Mouse (Mus musculus): ENCODE measurements around the gene Rufy3. TPM values are rescaled to one million over a fixed set of nuclear protein-coding genes. Genes with fewer than 3 reads are reported as not detected.

Rufy3 gene
- total RNA-seq, 2 experiments from 2014 or later = 284 to 286 TPM

GRCm38 (mm10) chr5:88679341-88679740 lies 114.5 kb downstream of the Rufy3 start:
- DNase-seq = no peak
- intact Hi-C loops (cut with DNase I) = no loop called here

- no peak for DNase-seq
- intact Hi-C loops (cut with DNase I) = no loop called here
Observed at GRCm38 (mm10) chr5:88680567-88680966, 115.7 kb downstream of the Rufy3 start.

GRCm38 (mm10) chr5:88683706-88684105 lies 118.9 kb downstream of the Rufy3 start:
- DNase-seq = no peak
- intact Hi-C loops (cut with DNase I) = no loop called here

- no peak for DNase-seq
- intact Hi-C loops (cut with DNase I) = no loop called here
Observed at GRCm38 (mm10) chr5:88684226-88684625, 119.4 kb downstream of the Rufy3 start.

GRCm38 (mm10) chr5:88685306-88685705 lies 120.5 kb downstream of the Rufy3 start:
- intact Hi-C loops (cut with DNase I) = loop anchor here (5.0 kb wide), 1 partner anchor 37 kb away; the partner anchor contains the start of gene Mob1b
- DNase-seq = no peak

GRCm38 (mm10) chr5:88685745-88686299 lies 121.0 kb downstream of the Rufy3 start:
- DNase-seq = no peak
- intact Hi-C loops (cut with DNase I) = loop anchor here (5.0 kb wide), 1 partner anchor 36 kb away; the partner anchor contains the start of gene Mob1b

- intact Hi-C loops (cut with DNase I) = loop anchor here (5.0 kb wide), 1 partner anchor 34 kb away; the partner anchor contains the start of gene Mob1b
- no peak for DNase-seq
Observed at GRCm38 (mm10) chr5:88687996-88688406, 123.2 kb downstream of the Rufy3 start.

GRCm38 (mm10) chr5:88688583-88689187 lies 123.8 kb downstream of the Rufy3 start:
- DNase-seq = no peak
- intact Hi-C loops (cut with DNase I) = loop anchor here (5.0 kb wide), 1 partner anchor 34 kb away; the partner anchor contains the start of gene Mob1b

- no peak for DNase-seq
- intact Hi-C loops (cut with DNase I) = loop anchor here (5.0 kb wide), 1 partner anchor 33 kb away; the partner anchor contains the start of gene Mob1b
Observed at GRCm38 (mm10) chr5:88689279-88689938, 124.6 kb downstream of the Rufy3 start.

GRCm38 (mm10) chr5:88690681-88691505 lies 126.1 kb downstream of the Rufy3 start:
- intact Hi-C loops (cut with DNase I) = loop anchor here (10.0 kb wide), 1 partner anchor 694 kb away; no protein-coding TSS in a partner anchor
- no peak for DNase-seq

GRCm38 (mm10) chr5:88691506-88692095 lies 126.8 kb downstream of the Rufy3 start:
- DNase-seq = no peak
- intact Hi-C loops (cut with DNase I) = loop anchor here (10.0 kb wide), 1 partner anchor 693 kb away; no protein-coding TSS in a partner anchor

GRCm38 (mm10) chr5:88692586-88692985 lies 127.7 kb downstream of the Rufy3 start:
- DNase-seq = no peak
- intact Hi-C loops (cut with DNase I) = loop anchor here (10.0 kb wide), 1 partner anchor 692 kb away; no protein-coding TSS in a partner anchor

- no peak for DNase-seq
- intact Hi-C loops (cut with DNase I) = loop anchor here (10.0 kb wide), 1 partner anchor 692 kb away; no protein-coding TSS in a partner anchor
Observed at GRCm38 (mm10) chr5:88693057-88693456, 128.2 kb downstream of the Rufy3 start.

GRCm38 (mm10) chr5:88697291-88697690 lies 132.5 kb downstream of the Rufy3 start:
- no peak for DNase-seq
- intact Hi-C loops (cut with DNase I) = loop anchor here (10.0 kb wide), 1 partner anchor 688 kb away; no protein-coding TSS in a partner anchor

GRCm38 (mm10) chr5:88699251-88699913 lies 134.5 kb downstream of the Rufy3 start:
- no peak for DNase-seq
- intact Hi-C loops (cut with DNase I) = loop anchor here (10.0 kb wide), 1 partner anchor 685 kb away; no protein-coding TSS in a partner anchor

All from left cerebral cortex, postnatal 4 days (tissue).